Mouse (Mus musculus) hindlimb bud, embryonic 11.5 days (tissue): ENCODE measurements around the gene Mepce.

Experiments
- DNase-seq: peaks from one replicate; pipeline ENCODE4 v3.0.0-alpha.2; 2012; ENCODE audit warnings: low read depth, low spot score; ENCODE audit errors: extremely low spot score

Mepce gene

GRCm38 (mm10) chr5:137788946-137789531 is 1.6 kb upstream of the Mepce start:
- DNase-seq, result no peak

- no peak for DNase-seq
Measured at GRCm38 (mm10) chr5:137788171-137788570, 716 bp upstream of the Mepce start.

GRCm38 (mm10) chr5:137786109-137786942 is 1.1 kb downstream of the Mepce start:
- peak; percentile 99 for DNase-seq

GRCm38 (mm10) chr5:137785164-137786031 is 2.1 kb downstream of the Mepce start:
- no peak for DNase-seq

GRCm38 (mm10) chr5:137784546-137784945 is 2.9 kb downstream of the Mepce start:
- no peak for DNase-seq

GRCm38 (mm10) chr5:137783901-137784540 is 3.4 kb downstream of the Mepce start:
- no peak for DNase-seq

- DNase-seq, result no peak
Measured at GRCm38 (mm10) chr5:137782776-137783522, 4.5 kb downstream of the Mepce start.

GRCm38 (mm10) chr5:137781661-137782060 is 5.8 kb downstream of the Mepce start:
- DNase-seq, result no peak

GRCm38 (mm10) chr5:137779053-137779933 is 8.2 kb downstream of the Mepce start:
- DNase-seq, result no peak

GRCm38 (mm10) chr5:137778635-137779034 is 8.8 kb downstream of the Mepce start, which contains the start of gene Ppp1r35:
Gene Ppp1r35 (plus strand): TSS chr5:137778849.
- DNase-seq, result peak; percentile 83

- no peak for DNase-seq
Measured at GRCm38 (mm10) chr5:137777267-137777845, 10.1 kb downstream of the Mepce start.

- DNase-seq, result no peak
Measured at GRCm38 (mm10) chr5:137776408-137776918, 11.0 kb downstream of the Mepce start.

- DNase-seq, result no peak
Measured at GRCm38 (mm10) chr5:137775587-137776290, 11.7 kb downstream of the Mepce start.

- DNase-seq, result no peak
Measured at GRCm38 (mm10) chr5:137772755-137773154, 14.7 kb downstream of the Mepce start.

GRCm38 (mm10) chr5:137770709-137771108 is 16.7 kb downstream of the Mepce start:
- no peak for DNase-seq

- DNase-seq, result no peak
Measured at GRCm38 (mm10) chr5:137768475-137768874, 19.0 kb downstream of the Mepce start.

- no peak for DNase-seq
Measured at GRCm38 (mm10) chr5:137766270-137766669, 21.2 kb downstream of the Mepce start.
